Mouse (Mus musculus) heart, embryonic 12.5 days (tissue): ENCODE results near the gene Plcd1. TPM values are rescaled to one million over a fixed set of nuclear protein-coding genes. Genes with fewer than 3 reads are reported as not detected.

Source experiments
- ATAC-seq: fragments of 200-750 bp; cut with Nextera tagmentation; 2 replicates; pipeline ENCODE4 v1.8.0; 2017; ENCODE audit warnings: moderate TSS enrichment, moderate library complexity; ENCODE audit not compliant: insufficient number of reproducible peaks, low FRiP score
- H3K27ac ChIP-seq: fragments of 300-500 bp; sonication (generic); 2 replicates; pipeline ENCODE4 v1.5.1; 2016; ENCODE audit warnings: mild to moderate bottlenecking, moderate library complexity; ENCODE audit not compliant: poor library complexity, severe bottlenecking
- H3K27me3 ChIP-seq: fragments of 300-500 bp; sonication (generic); replicated peaks from 2 replicates; pipeline ENCODE4 v1.6.1; 2016; ENCODE audit warnings: mild to moderate bottlenecking, moderate library complexity
- H3K36me3 ChIP-seq: fragments of 300-500 bp; sonication (generic); 2 replicates; pipeline ENCODE4 v1.6.1; 2016; ENCODE audit warnings: mild to moderate bottlenecking, moderate library complexity
- H3K4me1 ChIP-seq: fragments of 300-500 bp; sonication (generic); replicated peaks from 2 replicates; pipeline ENCODE4 v1.6.1; 2016; ENCODE audit warnings: mild to moderate bottlenecking
- H3K4me2 ChIP-seq: fragments of 300-500 bp; sonication (generic); 2 replicates; pipeline ENCODE4 v1.6.1; 2016; ENCODE audit warnings: mild to moderate bottlenecking, moderate library complexity
- H3K4me3 ChIP-seq: fragments of 300-500 bp; sonication (generic); 2 replicates; pipeline ENCODE4 v1.5.1; 2016; ENCODE audit warnings: mild to moderate bottlenecking
- H3K9ac ChIP-seq: fragments of 300-500 bp; sonication (generic); 2 replicates; pipeline ENCODE4 v1.6.1; 2016; ENCODE audit warnings: mild to moderate bottlenecking, moderate library complexity
- H3K9me3 ChIP-seq: fragments of 300-500 bp; sonication (generic); replicated peaks from 2 replicates; pipeline ENCODE4 v1.6.1; 2016; ENCODE audit warnings: mild to moderate bottlenecking, moderate library complexity
- WGBS: fragments of 180-500 bp; shearing (Covaris S2); methylation state at CpG from one replicate; pipeline ENCODE4 v1.1.7; 2016; 5-methylcytosine and 5-hydroxymethylcytosine counted together
- polyA plus RNA-seq: library from polyadenylated mRNA; unstranded; fragments of >200 nt; fragmentation: Nextera tagmentation; extraction: Ambion mirVana; gene quantifications from 2 replicates; pipeline ENCODE4 v1.2.1, GENCODE M21; 2016

Plcd1 gene
- polyA plus RNA-seq, 1 experiment from 2014 or later = 19.1 TPM

GRCm38 (mm10) chr9:119089437-119089836 lies 3.9 kb downstream of the Plcd1 start:
- WGBS = 69% methylated on average over 7 of the region's 7 CpGs
- H3K9me3 ChIP-seq = no peaks in the 10 kb centered on the region
- no peak overlapping the region for H3K9ac ChIP-seq
- no peak for ATAC-seq
- peaks cover 63% of the 10 kb centered on the region for H3K4me1 ChIP-seq
- no peak overlapping the region for H3K27ac ChIP-seq
- no peak overlapping the region for H3K4me2 ChIP-seq
- H3K36me3 ChIP-seq = no peaks in the 10 kb centered on the region
- H3K4me3 ChIP-seq = no peak overlapping the region
- H3K27me3 ChIP-seq = no peaks in the 10 kb centered on the region

DNA sequence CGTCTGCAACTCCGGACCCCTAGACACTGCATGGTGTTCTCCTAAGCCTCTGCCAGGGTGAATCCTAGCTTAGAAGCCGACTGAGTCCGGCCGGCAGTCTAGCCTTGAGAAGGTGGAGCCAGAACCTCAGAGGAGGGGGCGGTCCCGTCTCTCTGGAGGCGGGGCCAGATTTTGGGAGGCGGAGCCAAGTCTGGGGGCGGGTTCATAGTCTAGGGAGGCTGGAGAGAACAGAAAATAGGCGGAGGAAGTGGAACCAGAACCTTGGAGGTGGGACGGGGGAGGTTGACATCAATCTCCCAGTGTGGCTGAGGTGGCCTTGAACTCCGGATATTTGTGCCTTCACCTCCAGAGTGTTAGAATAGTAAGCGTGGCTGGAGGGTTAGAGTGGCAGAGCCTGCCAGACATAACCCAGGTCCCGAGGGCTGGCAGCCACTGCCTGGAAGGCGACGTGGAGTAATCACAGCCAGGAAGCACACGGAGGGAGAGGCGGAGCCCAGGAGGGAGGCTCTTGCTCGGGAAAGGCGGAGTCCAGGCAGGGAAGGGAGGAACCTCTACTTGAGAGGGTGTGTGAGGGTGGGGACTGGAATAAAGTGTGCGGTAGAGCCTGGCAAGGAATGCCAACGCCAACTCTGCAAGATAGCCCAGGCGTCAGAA lies 5.0 kb downstream of the Plcd1 start:
- Histone ChIP-seq H3K4me2 (peak overlapping the region; percentile 73), H3K4me3 (peak overlapping the region; percentile 48), H3K4me1 (peaks cover 59% of the 10 kb centered on the region), H3K27ac (peak overlapping the region; percentile 73), H3K27me3 (no peaks in the 10 kb centered on the region), H3K36me3 (no peaks in the 10 kb centered on the region; the same call in 1 of the 2 replicates), H3K9me3 (no peaks in the 10 kb centered on the region), H3K9ac (peak overlapping the region; percentile 57)
- WGBS = under 1% methylated on average over 24 of the region's 24 CpGs
- ATAC-seq = peak; percentile 82

GRCm38 (mm10) chr9:119087309-119087708 lies 6.0 kb downstream of the Plcd1 start:
- no peaks in the 10 kb centered on the region for H3K9me3 ChIP-seq
- no peaks in the 10 kb centered on the region for H3K27me3 ChIP-seq
- peak overlapping the region; percentile 48 for H3K4me3 ChIP-seq
- 0 out of 2 replicates have a peak overlapping the region, but pooled peaks have one; percentile 2 for H3K27ac ChIP-seq
- peak overlapping the region; percentile 73 for H3K4me2 ChIP-seq
- peak overlapping the region; percentile 57; the same call in 1 of the 2 replicates for H3K9ac ChIP-seq
- 79% methylated on average over 5 of the region's 5 CpGs for WGBS
- peaks cover 3% of the 10 kb centered on the region; the same call in 1 of the 2 replicates for H3K36me3 ChIP-seq
- H3K4me1 ChIP-seq = peaks cover 59% of the 10 kb centered on the region
- no peak for ATAC-seq

GRCm38 (mm10) chr9:119086451-119086850 lies 6.9 kb downstream of the Plcd1 start:
- H3K9me3 ChIP-seq = no peaks in the 10 kb centered on the region
- no peak overlapping the region for H3K9ac ChIP-seq
- ATAC-seq = peak; percentile 19
- H3K36me3 ChIP-seq = peaks cover 4% of the 10 kb centered on the region; the same call in 1 of the 2 replicates
- 3% methylated on average over 1 of the region's 1 CpGs for WGBS
- no peak overlapping the region for H3K4me3 ChIP-seq
- H3K4me1 ChIP-seq = peaks cover 59% of the 10 kb centered on the region
- H3K4me2 ChIP-seq = peak overlapping the region; percentile 7; the same call in 1 of the 2 replicates
- H3K27ac ChIP-seq = peak overlapping the region; percentile 2; the same call in 1 of the 2 replicates
- H3K27me3 ChIP-seq = no peaks in the 10 kb centered on the region

- 64% methylated on average over 10 of the region's 10 CpGs for WGBS
- peaks cover 22% of the 10 kb centered on the region for H3K36me3 ChIP-seq
- no peak overlapping the region for H3K4me2 ChIP-seq
- ATAC-seq = no peak
- H3K27ac ChIP-seq = no peak overlapping the region
- peaks cover 57% of the 10 kb centered on the region for H3K4me1 ChIP-seq
- H3K4me3 ChIP-seq = no peak overlapping the region
- H3K9me3 ChIP-seq = no peaks in the 10 kb centered on the region
- H3K9ac ChIP-seq = no peak overlapping the region
- no peaks in the 10 kb centered on the region for H3K27me3 ChIP-seq
Observed at GRCm38 (mm10) chr9:119083966-119084365, 9.3 kb downstream of the Plcd1 start.

GRCm38 (mm10) chr9:119082656-119083430 lies 10.5 kb downstream of the Plcd1 start:
- ATAC-seq = no peak
- Histone ChIP-seq H3K4me2 (no peak overlapping the region), H3K9ac (no peak overlapping the region), H3K4me3 (no peak overlapping the region), H3K27ac (peak overlapping the region; percentile 2; the same call in 1 of the 2 replicates), H3K4me1 (peaks cover 53% of the 10 kb centered on the region), H3K36me3 (peaks cover 33% of the 10 kb centered on the region), H3K9me3 (no peaks in the 10 kb centered on the region), H3K27me3 (no peaks in the 10 kb centered on the region)
- 67% methylated on average over 7 of the region's 7 CpGs for WGBS

- H3K9ac ChIP-seq = peak overlapping the region; percentile 24; the same call in 1 of the 2 replicates
- peak overlapping the region; percentile 2 for H3K27ac ChIP-seq
- no peaks in the 10 kb centered on the region for H3K27me3 ChIP-seq
- no peak overlapping the region for H3K4me3 ChIP-seq
- 31% methylated on average over 8 of the region's 8 CpGs for WGBS
- peaks cover 35% of the 10 kb centered on the region for H3K36me3 ChIP-seq
- peak; percentile 27; the same call in 1 of the 2 replicates for ATAC-seq
- peaks cover 45% of the 10 kb centered on the region for H3K4me1 ChIP-seq
- H3K9me3 ChIP-seq = no peaks in the 10 kb centered on the region
- H3K4me2 ChIP-seq = no peak overlapping the region
Observed at GRCm38 (mm10) chr9:119082039-119082438, 11.3 kb downstream of the Plcd1 start.

GRCm38 (mm10) chr9:119080040-119080675 lies 13.1 kb downstream of the Plcd1 start:
- WGBS = 76% methylated on average over 5 of the region's 5 CpGs
- Histone ChIP-seq H3K9ac (no peak overlapping the region), H3K36me3 (peaks cover 44% of the 10 kb centered on the region), H3K27me3 (no peaks in the 10 kb centered on the region), H3K4me3 (no peak overlapping the region), H3K27ac (no peak overlapping the region), H3K9me3 (no peaks in the 10 kb centered on the region), H3K4me1 (peaks cover 30% of the 10 kb centered on the region), H3K4me2 (no peak overlapping the region)
- no peak for ATAC-seq

DNA sequence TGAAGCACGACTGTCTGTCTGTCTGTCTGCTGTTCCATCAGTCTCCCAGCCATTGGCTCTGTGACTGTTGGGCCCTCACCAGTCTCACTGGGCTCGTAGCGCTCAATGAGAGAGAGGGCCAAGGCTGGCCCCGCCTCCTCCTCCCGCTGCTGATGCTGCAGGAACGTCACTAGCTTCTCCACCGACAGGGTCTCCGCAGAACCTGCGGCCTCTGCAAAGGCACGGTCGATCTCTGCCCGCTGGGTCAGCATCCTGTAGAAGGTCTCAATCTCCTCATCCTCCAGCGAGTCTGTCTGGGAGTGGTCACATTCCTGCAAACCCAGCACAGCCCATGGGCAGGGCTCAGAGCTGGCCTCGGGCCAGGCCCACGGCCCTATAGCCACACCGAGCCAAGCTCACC lies 17.6 kb downstream of the Plcd1 start:
- Histone ChIP-seq H3K27ac (no peak overlapping the region), H3K4me1 (peaks cover 14% of the 10 kb centered on the region), H3K9me3 (no peaks in the 10 kb centered on the region), H3K27me3 (no peaks in the 10 kb centered on the region), H3K4me3 (no peak overlapping the region), H3K36me3 (peaks cover 66% of the 10 kb centered on the region), H3K4me2 (no peak overlapping the region), H3K9ac (no peak overlapping the region)
- ATAC-seq = peak; percentile 31; the same call in 1 of the 2 replicates
- WGBS = 62% methylated on average over 16 of the region's 16 CpGs

DNA sequence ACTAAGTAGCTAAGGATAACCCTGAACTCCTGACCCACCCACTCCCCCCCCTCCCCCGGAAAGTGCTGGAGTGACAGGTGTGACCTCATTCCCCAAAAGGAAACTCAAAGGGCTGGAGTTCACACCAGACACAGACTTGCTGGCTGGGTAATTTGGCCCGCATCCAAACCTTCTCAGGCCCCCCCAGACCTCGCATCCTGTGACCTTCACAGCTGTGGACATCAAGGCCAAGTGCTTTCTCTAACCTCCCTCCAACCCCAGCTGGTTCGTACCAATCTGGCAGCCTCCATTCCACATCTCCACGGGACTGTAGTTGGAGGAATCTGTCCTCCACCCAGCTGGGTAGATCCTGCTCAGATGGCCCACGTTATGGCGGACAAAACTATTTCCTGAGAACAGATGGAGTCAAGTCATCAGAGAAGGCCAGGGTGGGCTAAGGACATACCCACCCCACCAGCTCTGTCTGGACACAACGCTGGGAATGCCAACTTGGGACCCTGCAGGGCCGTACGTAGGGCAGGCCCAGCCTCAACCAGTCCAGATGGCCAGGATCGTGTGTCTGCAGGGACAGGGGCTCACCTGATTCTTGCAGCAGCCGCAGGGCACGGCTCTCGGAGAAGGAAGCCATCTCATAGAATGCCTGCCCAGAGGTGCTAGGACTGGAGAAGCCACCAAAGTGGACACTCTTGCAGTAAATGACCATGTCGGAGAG lies 20.0 kb downstream of the Plcd1 start:
- Histone ChIP-seq H3K4me2 (no peak overlapping the region), H3K36me3 (peaks cover 49% of the 10 kb centered on the region), H3K4me1 (peaks cover 22% of the 10 kb centered on the region), H3K4me3 (no peak overlapping the region), H3K9me3 (no peaks in the 10 kb centered on the region), H3K27ac (no peak overlapping the region), H3K9ac (no peak overlapping the region), H3K27me3 (no peaks in the 10 kb centered on the region)
- 71% methylated on average over 15 of the region's 15 CpGs for WGBS
- ATAC-seq = peak; percentile 40; the same call in 1 of the 2 replicates
